Mouse (Mus musculus) embryonic stem cell, embryonic (primary cell): ENCODE data around the gene Commd8.

Source experiments
- CTCF ChIA-PET, 4 experiments: fragments of 300-600 bp in 2 of 4; fragments of 350-600 bp in 2 of 4; sonication (Branson Sonifier 250); formaldehyde crosslinking; loops; one replicate each; lab custom pipeline; 2022; ENCODE audit warnings: inconsistent platforms in 2 of 4; lab: Charles Lee
- POLR2A ChIA-PET, 4 experiments: fragments of 300-600 bp in 2 of 4; fragments of 350-600 bp in 2 of 4; sonication (Branson Sonifier 250); formaldehyde crosslinking; loops; one replicate each; lab custom pipeline; 2022; ENCODE audit warnings: antibody characterized with exemption in 4 of 4, inconsistent platforms in 1 of 4; lab: Charles Lee

The Commd8 gene

GRCm38 (mm10) chr5:72182804-72183203 lies 14.8 kb upstream of the Commd8 start:
- POLR2A ChIA-PET, result interaction anchor here in 1 of 4 experiments (0.6 to 1.9 kb wide), 3 partner anchors 19 to 329 kb away, joined by 3 to 6 read pairs (median 3); no protein-coding TSS in a partner anchor
- CTCF ChIA-PET, result interaction anchor here in 2 of 4 experiments (1.3 to 2.0 kb wide), 2 partner anchors 10 kb away, joined by 5 to 6 read pairs; no protein-coding TSS in a partner anchor

- CTCF ChIA-PET, result interaction anchor here in 2 of 4 experiments (1.0 to 1.6 kb wide), 2 partner anchors 9 kb away, joined by 8 to 15 read pairs; no protein-coding TSS in a partner anchor
- POLR2A ChIA-PET, result interaction anchor here (0.6 to 1.8 kb wide), 5 partner anchors 10 to 430 kb away, joined by 3 to 6 read pairs (median 4); no protein-coding TSS in a partner anchor
Observed at GRCm38 (mm10) chr5:72181194-72181593, 13.2 kb upstream of the Commd8 start.

GRCm38 (mm10) chr5:72175530-72175929 lies 7.5 kb upstream of the Commd8 start:
- POLR2A ChIA-PET, result interaction anchor here in 2 of 4 experiments (0.7 to 2.6 kb wide), 2 partner anchors 24 to 27 kb away, joined by 3 to 14 read pairs; no protein-coding TSS in a partner anchor
- CTCF ChIA-PET, result interaction anchor here in 2 of 4 experiments (0.7 kb wide), 3 partner anchors 17 to 92 kb away, joined by 3 to 4 read pairs (median 3); no protein-coding TSS in a partner anchor

- CTCF ChIA-PET, result interaction anchor here in 1 of 4 experiments (0.7 kb wide), 2 partner anchors 17 to 93 kb away, joined by 3 to 4 read pairs; no protein-coding TSS in a partner anchor
- POLR2A ChIA-PET, result interaction anchor here in 1 of 4 experiments (2.6 kb wide), 1 partner anchor 28 kb away, joined by 14 read pairs; no protein-coding TSS in a partner anchor
Observed at GRCm38 (mm10) chr5:72175050-72175449, 7.1 kb upstream of the Commd8 start.

GRCm38 (mm10) chr5:72173521-72173920 lies 5.5 kb upstream of the Commd8 start:
- CTCF ChIA-PET, result interaction anchor here (0.6 to 1.6 kb wide), 5 partner anchors 10 to 96 kb away, joined by 3 to 5 read pairs (median 4); no protein-coding TSS in a partner anchor
- POLR2A ChIA-PET, result interaction anchor here in 1 of 4 experiments (1.4 kb wide), 1 partner anchor 30 kb away, joined by 5 read pairs; no protein-coding TSS in a partner anchor

GRCm38 (mm10) chr5:72172675-72173074 lies 4.7 kb upstream of the Commd8 start:
- POLR2A ChIA-PET, result interaction anchor here in 2 of 4 experiments (0.6 to 1.4 kb wide), 3 partner anchors 30 to 475 kb away, joined by 3 to 5 read pairs (median 4); partner anchors contain the start of gene Nipal1 (in 1 of the 2)
- CTCF ChIA-PET, result interaction anchor here (0.6 to 1.7 kb wide), 16 partner anchors 8 to 387 kb away, joined by 3 to 15 read pairs (median 4); partner anchors contain the start of gene Nfxl1 (in 1 of the 4)

- CTCF ChIA-PET, result no interaction called here
- POLR2A ChIA-PET, result no interaction called here
Observed at GRCm38 (mm10) chr5:72170067-72170466, 2.1 kb upstream of the Commd8 start.

- POLR2A ChIA-PET, result interaction anchor here in 3 of 4 experiments (0.6 to 3.3 kb wide), 11 partner anchors 10 to 368 kb away, joined by 3 to 11 read pairs (median 4); no protein-coding TSS in a partner anchor
- CTCF ChIA-PET, result interaction anchor here in 1 of 4 experiments (0.6 kb wide), 1 partner anchor 556 kb away, joined by 4 read pairs; no protein-coding TSS in a partner anchor
Observed at GRCm38 (mm10) chr5:72168285-72168621, 264 bp upstream of the Commd8 start.

GRCm38 (mm10) chr5:72164386-72164785 lies 3.6 kb downstream of the Commd8 start:
- POLR2A ChIA-PET, result interaction anchor here in 1 of 4 experiments (1.1 kb wide), 1 partner anchor 14 kb away, joined by 3 read pairs; no protein-coding TSS in a partner anchor
- CTCF ChIA-PET, result interaction anchor here in 1 of 4 experiments (0.7 kb wide), 1 partner anchor 892 kb away, joined by 4 read pairs; no protein-coding TSS in a partner anchor

GRCm38 (mm10) chr5:72162855-72163254 lies 5.1 kb downstream of the Commd8 start:
- POLR2A ChIA-PET, result interaction anchor here in 2 of 4 experiments (0.6 to 0.7 kb wide), 2 partner anchors 10 to 995 kb away, joined by 3 to 5 read pairs; no protein-coding TSS in a partner anchor
- CTCF ChIA-PET, result interaction anchor here in 1 of 4 experiments (1.2 kb wide), 1 partner anchor 10 kb away, joined by 4 read pairs; no protein-coding TSS in a partner anchor

GRCm38 (mm10) chr5:72160781-72161485 lies 7.1 kb downstream of the Commd8 start:
- POLR2A ChIA-PET, result no interaction called here
- CTCF ChIA-PET, result no interaction called here

GRCm38 (mm10) chr5:72159537-72159936 lies 8.5 kb downstream of the Commd8 start:
- POLR2A ChIA-PET, result no interaction called here
- CTCF ChIA-PET, result no interaction called here

- POLR2A ChIA-PET, result interaction anchor here in 3 of 4 experiments (0.6 to 1.3 kb wide), 5 partner anchors 9 to 704 kb away, joined by 3 to 8 read pairs (median 5); partner anchors contain the start of gene Commd8 (in 3 of the 3)
- CTCF ChIA-PET, result interaction anchor here in 2 of 4 experiments (0.6 to 1.3 kb wide), 2 partner anchors 14 to 17 kb away, joined by 3 read pairs; no protein-coding TSS in a partner anchor
Observed at GRCm38 (mm10) chr5:72158667-72159066, 9.3 kb downstream of the Commd8 start.

- CTCF ChIA-PET, result no interaction called here
- POLR2A ChIA-PET, result interaction anchor here in 2 of 4 experiments (1.0 to 1.8 kb wide), 5 partner anchors 9 to 47 kb away, joined by 3 to 5 read pairs (median 3); partner anchors contain the start of gene Commd8 (in 2 of the 2)
Observed at GRCm38 (mm10) chr5:72156598-72156997, 11.4 kb downstream of the Commd8 start.

- POLR2A ChIA-PET, result interaction anchor here (0.6 to 1.6 kb wide), 6 partner anchors 10 to 404 kb away, joined by 3 to 5 read pairs (median 3); partner anchors contain the start of genes Commd8 (in 2 of the 4) and Nfxl1 (in 1 of the 4)
Observed at GRCm38 (mm10) chr5:72155686-72156085, 12.3 kb downstream of the Commd8 start.

GRCm38 (mm10) chr5:72150870-72151269 lies 17.1 kb downstream of the Commd8 start:
- CTCF ChIA-PET, result interaction anchor here in 2 of 4 experiments (0.7 to 0.8 kb wide), 2 partner anchors 17 to 19 kb away, joined by 3 to 4 read pairs; no protein-coding TSS in a partner anchor
- POLR2A ChIA-PET, result interaction anchor here in 1 of 4 experiments (1.1 kb wide), 1 partner anchor 62 kb away, joined by 3 read pairs; no protein-coding TSS in a partner anchor

More at GRCm38 (mm10) chr5:72155686-72156085, 12.3 kb downstream of the Commd8 start:
- CTCF ChIA-PET, result interaction anchor here in 3 of 4 experiments (0.6 to 1.8 kb wide), 6 partner anchors 10 to 404 kb away, joined by 3 to 5 read pairs (median 3); partner anchors contain the start of gene Nfxl1 (in 1 of the 3)

GRCm38 (mm10) chr5:72148679-72149078 lies 19.3 kb downstream of the Commd8 start:
- ChIA-PET CTCF (no interaction called here), POLR2A (interaction anchor here in 1 of 4 experiments (1.2 kb wide), 1 partner anchor 11 kb away, joined by 3 read pairs; no protein-coding TSS in a partner anchor)

GRCm38 (mm10) chr5:72139619-72140018 lies 28.4 kb downstream of the Commd8 start:
- ChIA-PET CTCF (no interaction called here), POLR2A (no interaction called here)
